ENCODE assay signal across 8 mouse cellular contexts in genomic region chr7:45797661-45798510, GRCm38 (mm10). TPM values are rescaled to one million over a fixed set of nuclear protein-coding genes. Genes with fewer than 3 reads are reported as not detected.
DNase-seq lines count a peak whose midpoint lies in the region; ATAC-seq lines count a peak whose summit lies in the region.

No protein-coding gene starts in this region.

- 1% methylated on average over 60 of the region's 60 CpGs for WGBS in neural tube, embryonic 13.5 days

- peak overlapping the region; percentile 68 for H3K9ac ChIP-seq in neural tube, embryonic 13.5 days

- H3K9me3 ChIP-seq in megakaryocyte, embryonic 14.5 days: no peaks in the 10 kb centered on the region
- no peaks in the 10 kb centered on the region for H3K9me3 ChIP-seq in neural tube, embryonic 13.5 days

- ATAC-seq in megakaryocyte, adult 5-6 weeks (ENCODE audit: poor library complexity, severe bottlenecking): no peak
- ATAC-seq in neural tube, embryonic 13.5 days (ENCODE audit: low read depth): no peak

- H3K27me3 ChIP-seq in megakaryocyte, embryonic 14.5 days (replicated peaks): peaks cover 74% of the 10 kb centered on the region
- H3K27me3 ChIP-seq in neural tube, embryonic 13.5 days: peaks cover 41% of the 10 kb centered on the region

- peaks cover 40% of the 10 kb centered on the region for H3K4me1 ChIP-seq in megakaryocyte, embryonic 14.5 days
- H3K4me1 ChIP-seq in neural tube, embryonic 13.5 days (replicated peaks): peaks cover 23% of the 10 kb centered on the region

- H3K27ac ChIP-seq in neural tube, embryonic 13.5 days (replicated peaks): no peak overlapping the region

- H3K36me3 ChIP-seq in megakaryocyte, embryonic 14.5 days (replicated peaks; ENCODE audit: low read length): no peaks in the 10 kb centered on the region
- peaks cover 88% of the 10 kb centered on the region for H3K36me3 ChIP-seq in neural tube, embryonic 13.5 days

- DNase-seq in cerebellum, adult 11-12 months: peak; percentile 39
- no peak for DNase-seq in cerebellum, adult 9-10 months
- peak; percentile 20 to 54 for DNase-seq in kidney, postnatal 36 days
- DNase-seq in thymus, postnatal 10 days (ENCODE audit: low spot score in 2 of 2): no peak
- no peak for DNase-seq in gastrocnemius, adult 18-20 months (ENCODE audit: low spot score)

- peak overlapping the region; percentile 56 for H3K4me2 ChIP-seq in neural tube, embryonic 13.5 days

- H3K4me3 ChIP-seq in megakaryocyte, embryonic 14.5 days (replicated peaks): peak overlapping the region; percentile 92
- peak overlapping the region; percentile 33 for H3K4me3 ChIP-seq in neural tube, embryonic 13.5 days

RNA-seq across cellular contexts. Expression of gene Sult2b1, which starts 13.4 kb away (rescaled TPM):
- 1.00 TPM in 1 of 2 replicates, not detected in the other for polyA plus RNA-seq in megakaryocyte, embryonic 14.5 days (2012; ENCODE audit: insufficient read depth, low replicate concordance)
- not detected in 2 replicates for total RNA-seq in megakaryocyte, adult 5-6 weeks (2015)
- total RNA-seq in megakaryocyte, adult 5-6 weeks (2017): not detected in 2 replicates
- 4.9 and 5.2 TPM in 2 replicates for polyA plus RNA-seq in neural tube, embryonic 13.5 days (2015; fragmentation: Nextera tagmentation; extraction: Ambion mirVana)
- not detected for total RNA-seq in gastrocnemius, adult 18-20 months (2021)

RNA-seq across cellular contexts. Expression of gene Lmtk3, which starts 14.3 kb away (rescaled TPM):
- 0.67 and 0.79 TPM in 2 replicates for polyA plus RNA-seq in megakaryocyte, embryonic 14.5 days (2012; ENCODE audit: insufficient read depth, low replicate concordance)
- 0.09 TPM in 1 of 2 replicates, not detected in the other for total RNA-seq in megakaryocyte, adult 5-6 weeks (2015)
- not detected in 2 replicates for total RNA-seq in megakaryocyte, adult 5-6 weeks (2017)
- polyA plus RNA-seq in neural tube, embryonic 13.5 days (2015; fragmentation: Nextera tagmentation; extraction: Ambion mirVana): 17.2 and 17.4 TPM in 2 replicates
- total RNA-seq in gastrocnemius, adult 18-20 months (2021): not detected

RNA-seq across cellular contexts. Expression of gene Cyth2, which starts 16.5 kb away (rescaled TPM):
- 157 and 160 TPM in 2 replicates for polyA plus RNA-seq in megakaryocyte, embryonic 14.5 days (2012; ENCODE audit: insufficient read depth, low replicate concordance)
- 23.9 and 28.1 TPM in 2 replicates for total RNA-seq in megakaryocyte, adult 5-6 weeks (2015)
- total RNA-seq in megakaryocyte, adult 5-6 weeks (2017): 41.4 and 44.2 TPM in 2 replicates
- 292 and 303 TPM in 2 replicates for polyA plus RNA-seq in neural tube, embryonic 13.5 days (2015; fragmentation: Nextera tagmentation; extraction: Ambion mirVana)
- total RNA-seq in gastrocnemius, adult 18-20 months (2021): 10 to 100 TPM; 25.3 to 34.6 TPM

RNA-seq across cellular contexts. Expression of gene Kcnj14, which starts 26.7 kb away (rescaled TPM):
- 0.08 and 0.82 TPM in 2 replicates for polyA plus RNA-seq in megakaryocyte, embryonic 14.5 days (2012; ENCODE audit: insufficient read depth, low replicate concordance)
- not detected in 2 replicates for total RNA-seq in megakaryocyte, adult 5-6 weeks (2015)
- 0.16 TPM in 1 of 2 replicates, not detected in the other for total RNA-seq in megakaryocyte, adult 5-6 weeks (2017)
- 0.85 and 0.93 TPM in 2 replicates for polyA plus RNA-seq in neural tube, embryonic 13.5 days (2015; fragmentation: Nextera tagmentation; extraction: Ambion mirVana)
- under 1 TPM in 1 of 2 experiments, not detected in 1; 0.28 TPM for total RNA-seq in gastrocnemius, adult 18-20 months (2021)

RNA-seq across cellular contexts. Expression of gene Grwd1, which starts 32.9 kb away (rescaled TPM):
- 6.0 and 20.5 TPM in 2 replicates for polyA plus RNA-seq in megakaryocyte, embryonic 14.5 days (2012; ENCODE audit: insufficient read depth, low replicate concordance)
- 3.5 and 6.5 TPM in 2 replicates for total RNA-seq in megakaryocyte, adult 5-6 weeks (2015)
- total RNA-seq in megakaryocyte, adult 5-6 weeks (2017): 2.6 and 3.9 TPM in 2 replicates
- 34.6 and 37.2 TPM in 2 replicates for polyA plus RNA-seq in neural tube, embryonic 13.5 days (2015; fragmentation: Nextera tagmentation; extraction: Ambion mirVana)
- total RNA-seq in gastrocnemius, adult 18-20 months (2021): 10 to 100 TPM; 13.4 to 14.3 TPM

Comparison
In these comparisons a context has a peak if more than half of its experiments do, and no peak if none do; other contexts are left out.
1. DNase-seq: peak in cerebellum, adult 11-12 months (single experiment) and kidney, postnatal 36 days (2 of 2); none in cerebellum, adult 9-10 months (single experiment), thymus, postnatal 10 days (0 of 2) and gastrocnemius, adult 18-20 months (single experiment).